Mouse (Mus musculus) B cell, adult 67 days (primary cell): ENCODE measurements around the gene Mettl21c. TPM values are rescaled to one million over a fixed set of nuclear protein-coding genes. Genes with fewer than 3 reads are reported as not detected.

Experiments used
- total RNA-seq, 2 experiments: library from RNA; stranded (reverse); gene quantifications; 4 replicates each; pipeline ENCODE4 v1.2.4; 2023

Mettl21c gene
- total RNA-seq, result not detected

GRCm38 (mm10) chr1:44019934-44020333 is at the start of gene Mettl21c:
Mettl21c (minus strand) TSS chr1:44020034.

DNA sequence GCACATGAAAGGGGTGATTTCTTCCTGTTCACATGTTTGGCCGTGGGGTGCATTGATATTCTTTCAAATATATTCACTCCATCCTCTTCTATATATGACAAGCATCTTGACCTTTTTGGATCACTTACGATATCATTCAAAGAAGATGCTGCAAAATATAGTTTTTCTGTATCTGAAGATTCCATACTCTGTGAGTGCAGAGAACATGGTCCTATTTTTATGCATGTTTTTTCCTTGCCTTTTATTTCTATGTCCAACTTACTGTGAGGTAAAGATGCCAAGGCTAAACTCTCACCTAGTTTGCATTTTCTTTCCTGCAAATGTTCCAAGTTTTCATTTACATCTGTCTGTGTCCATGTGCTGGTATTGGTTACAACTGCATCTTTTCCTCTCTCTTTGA is 42.0 kb upstream of the Mettl21c start, which contains the start of gene Gm8251:
Gene Gm8251 (minus strand): TSS at position 101 of the 400 bp plus-strand sequence.

Other genes starting within 250 kb of the Mettl21c start
- 10 to 100 TPM; 12.1 to 15.2 TPM for gene Uxs1, start 192.2 kb downstream of the Mettl21c start, total RNA-seq
- gene Tpp2, start 86.4 kb downstream of the Mettl21c start, total RNA-seq, result 10 to 100 TPM; 79.3 to 91.7 TPM
- under 1 TPM; 0.50 to 0.75 TPM for gene Gm8251, start 41.9 kb upstream of the Mettl21c start, total RNA-seq
- 10 to 100 TPM; 39.5 to 42.9 TPM for gene Tex30, start 82.4 kb upstream of the Mettl21c start, total RNA-seq
- 1 to 10 TPM; 2.9 to 3.4 TPM for gene Kdelc1, start 98.8 kb upstream of the Mettl21c start, total RNA-seq
- 1 to 10 TPM; 3.8 to 5.7 TPM for gene Bivm, start 98.9 kb upstream of the Mettl21c start, total RNA-seq
- 10 to 100 TPM; 25.2 to 25.9 TPM for gene Ercc5, start 127.7 kb upstream of the Mettl21c start, total RNA-seq
- not detected for gene Mettl21e, start 198.9 kb upstream of the Mettl21c start, total RNA-seq